Mouse (Mus musculus) thymus, adult 2 months (tissue): ENCODE data around the gene Igf1r.

Experiments used
- CTCF ChIP-seq: fragments of 200-500 bp; IDR thresholded peaks from 2 replicates; pipeline ENCODE4 v1.5.1; 2012; ENCODE audit warnings: mild to moderate bottlenecking, control low read depth, low read length, moderate library complexity, borderline replicate concordance; ENCODE audit not compliant: control insufficient read depth, poor library complexity, insufficient read depth; ENCODE audit errors: extremely low read depth
- POLR2A ChIP-seq: fragments of 200-500 bp; IDR thresholded peaks from 2 replicates; pipeline ENCODE4 v1.6.1; 2012; ENCODE audit warnings: mild to moderate bottlenecking, low read length, control low read depth, moderate library complexity; ENCODE audit not compliant: control insufficient read depth, poor library complexity, insufficient read depth; ENCODE audit errors: extremely low read depth

DNA sequence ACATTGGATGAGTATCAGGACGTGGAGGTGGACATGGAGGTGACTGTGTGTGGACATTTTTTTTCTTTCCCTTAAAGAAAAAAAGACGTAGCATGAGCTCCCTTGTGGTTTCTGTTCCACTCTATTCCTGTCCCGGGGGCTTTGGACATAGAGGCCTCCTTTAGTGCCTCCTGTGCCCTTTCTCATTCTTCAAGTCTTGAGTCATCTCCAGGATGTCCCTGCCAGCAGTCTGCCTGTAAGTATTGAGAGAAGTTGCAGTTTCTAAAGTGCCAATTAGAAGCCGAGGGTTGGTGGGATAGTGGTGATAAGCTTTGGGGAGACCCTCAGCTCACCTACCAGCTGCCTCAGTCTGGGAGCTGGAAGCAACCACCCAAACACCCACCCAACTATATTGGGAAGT lies 92.0 kb downstream of the Igf1r start:
- TF ChIP-seq CTCF (no peak), POLR2A (no peak)
